In genomic region chr10:62885969-62886798, GRCm38 (mm10) we compare ENCODE assay signal across 8 mouse cellular contexts. TPM values are rescaled to one million over a fixed set of nuclear protein-coding genes. Genes with fewer than 3 reads are reported as not detected.
DNase-seq lines count a peak whose midpoint lies in the region; ATAC-seq and TF ChIP-seq lines count a peak whose summit lies in the region.

No protein-coding gene starts in this region.

- no peaks in the 10 kb centered on the region for H3K79me2 ChIP-seq in macrophage (ENCODE audit: inconsistent target)

- peak in 1 of 2 experiments; percentile 6 for DNase-seq in cerebellum, adult 2 months
- DNase-seq in cerebellum, adult 9-10 months = no peak
- DNase-seq in ES-CJ7 (ENCODE audit: low read depth, low spot score) = peak; percentile 80
- DNase-seq in stomach, postnatal 0 days (ENCODE audit: low spot score) = peak; percentile 31
- DNase-seq in frontal cortex, postnatal 36 days (ENCODE audit: low spot score in 2 of 2) = no peak

- WGBS in cerebellum, adult 2 months = 1% methylated on average over 38 of the region's 38 CpGs
- WGBS in macrophage (ENCODE audit: missing documents) = under 1% methylated on average over 38 of the region's 38 CpGs
- WGBS in stomach, postnatal 0 days = under 1% methylated on average over 38 of the region's 38 CpGs

- peak overlapping the region; percentile 95 for H3K4me2 ChIP-seq in stomach, postnatal 0 days (replicated peaks; ENCODE audit: low read depth)

- ATAC-seq in inflammation-experienced regulatory T-cells, adult 6 months = peak; percentile 19
- ATAC-seq in stomach, postnatal 0 days (ENCODE audit: low FRiP score, low TSS enrichment) = peak; percentile 18; the same call in 1 of the 2 replicates

- H3K4me1 ChIP-seq in cerebellum, adult 2 months (ENCODE audit: control insufficient read depth, insufficient read depth, low read length) = no peaks in the 10 kb centered on the region
- H3K4me1 ChIP-seq in embryonic fibroblast, embryonic 13.5 days (ENCODE audit: control insufficient read depth, insufficient read depth, low read length) = no peaks in the 10 kb centered on the region
- no peaks in the 10 kb centered on the region; the same call in 1 of the 2 replicates for H3K4me1 ChIP-seq in stomach, postnatal 0 days (replicated peaks; ENCODE audit: control insufficient read depth, insufficient read depth)

- H3K4me3 ChIP-seq in cerebellum, adult 2 months (replicated peaks; ENCODE audit: insufficient read depth, low read depth, low read length) = peak overlapping the region; percentile 68
- peak overlapping the region; percentile 47 for H3K4me3 ChIP-seq in embryonic fibroblast, embryonic 13.5 days (ENCODE audit: insufficient read depth, low read length)
- H3K4me3 ChIP-seq in macrophage (ENCODE audit: inconsistent target) = peak overlapping the region; percentile 20
- H3K4me3 ChIP-seq in stomach, postnatal 0 days (ENCODE audit: low read depth, low read length) = peak overlapping the region; percentile 55

- H3K27me3 ChIP-seq in cerebellum, adult 2 months (ENCODE audit: control insufficient read depth, insufficient read depth, low read length) = no peaks in the 10 kb centered on the region
- H3K27me3 ChIP-seq in stomach, postnatal 0 days (ENCODE audit: control insufficient read depth, insufficient read depth, low read length) = no peaks in the 10 kb centered on the region

- no peaks in the 10 kb centered on the region for H3K36me3 ChIP-seq in macrophage (ENCODE audit: inconsistent target)
- no peaks in the 10 kb centered on the region for H3K36me3 ChIP-seq in stomach, postnatal 0 days (ENCODE audit: control insufficient read depth, insufficient read depth, low read length)

- no peak for TF ChIP-seq EP300 in stomach, postnatal 0 days (optimal IDR thresholded peaks at IDR 0.05)

- H3K27ac ChIP-seq in cerebellum, adult 2 months (ENCODE audit: insufficient read depth, low read length) = no peak overlapping the region
- no peak overlapping the region for H3K27ac ChIP-seq in embryonic fibroblast, embryonic 13.5 days (ENCODE audit: insufficient read depth, low read length)
- no peak overlapping the region for H3K27ac ChIP-seq in macrophage
- no peak overlapping the region for H3K27ac ChIP-seq in stomach, postnatal 0 days (replicated peaks)

- H3K9ac ChIP-seq in stomach, postnatal 0 days (ENCODE audit: low read length) = peak overlapping the region; percentile 61

- no peaks in the 10 kb centered on the region for H3K9me3 ChIP-seq in stomach, postnatal 0 days (ENCODE audit: control insufficient read depth, low read length)

- no peak for TF ChIP-seq CTCF in cerebellum, adult 2 months (IDR thresholded peaks at IDR 0.05; ENCODE audit: borderline replicate concordance, insufficient read depth, low read depth, low read length)
- TF ChIP-seq CTCF in embryonic fibroblast, embryonic 13.5 days (IDR thresholded peaks at IDR 0.05; ENCODE audit: borderline replicate concordance, insufficient read depth, low read length) = no peak
- no peak for TF ChIP-seq CTCF in stomach, postnatal 0 days (IDR thresholded peaks at IDR 0.05; ENCODE audit: low read depth)

- TF ChIP-seq POLR2A in cerebellum, adult 2 months (IDR thresholded peaks at IDR 0.05; ENCODE audit: borderline replicate concordance, insufficient read depth, low read length) = no peak
- TF ChIP-seq POLR2A in embryonic fibroblast, embryonic 13.5 days (IDR thresholded peaks at IDR 0.05; ENCODE audit: low read depth, low read length) = no peak

RNA-seq across cellular contexts. Expression of gene Tet1, which starts 22.6 kb away (rescaled TPM):
- 6.5 and 7.4 TPM in 2 replicates for polyA plus RNA-seq in cerebellum, adult 2 months (2012; rRNA removed)
- 2.4 and 8.8 TPM in 2 replicates for polyA plus RNA-seq in embryonic fibroblast, embryonic 13.5 days (2011; ENCODE audit: insufficient read length, low read depth, missing spikeins)
- polyA plus RNA-seq in inflammation-experienced regulatory T-cells, adult 6 months (2017; shearing (Covaris generic)) = 1 to 10 TPM; 2.6 to 9.0 (median 8.5) TPM
- total RNA-seq in macrophage (2018; cell fraction: chromatin; rRNA removed) = 1 to 10 TPM in 9 of 26 experiments, under 1 TPM in 12, not detected in 5; 0.04 to 2.3 (median 0.88) TPM
- under 1 TPM; 0.03 to 0.73 (median 0.21) TPM for total RNA-seq in macrophage (2018; cell fraction: cytosol; rRNA removed)
- total RNA-seq in macrophage (2018; cell fraction: nucleus; rRNA removed) = 1 to 10 TPM in 5 of 26 experiments, under 1 TPM in 19, not detected in 2; 0.06 to 1.9 (median 0.39) TPM
- polyA plus RNA-seq in macrophage (2018) = 0.04 to 0.12 TPM (median 0.04 TPM) in 3 replicates
- polyA plus RNA-seq in stomach, postnatal 0 days (2015; fragmentation: Nextera tagmentation; extraction: Ambion mirVana) = 6.4 TPM in 2 replicates

RNA-seq across cellular contexts. Expression of gene Slc25a16, which starts 34.2 kb away (rescaled TPM):
- polyA plus RNA-seq in cerebellum, adult 2 months (2012; rRNA removed) = 27.0 and 28.4 TPM in 2 replicates
- polyA plus RNA-seq in embryonic fibroblast, embryonic 13.5 days (2011; ENCODE audit: insufficient read length, low read depth, missing spikeins) = 16.6 and 18.6 TPM in 2 replicates
- polyA plus RNA-seq in inflammation-experienced regulatory T-cells, adult 6 months (2017; shearing (Covaris generic)) = 1 to 10 TPM; 2.9 to 5.1 (median 3.1) TPM
- total RNA-seq in macrophage (2018; cell fraction: chromatin; rRNA removed) = 10 to 100 TPM in 9 of 26 experiments, 1 to 10 TPM in 17; 1.2 to 23.0 (median 6.8) TPM
- 10 to 100 TPM in 24 of 26 experiments, 1 to 10 TPM in 2; 8.5 to 19.0 (median 14.5) TPM for total RNA-seq in macrophage (2018; cell fraction: cytosol; rRNA removed)
- 10 to 100 TPM in 9 of 26 experiments, 1 to 10 TPM in 17; 3.0 to 18.9 (median 8.2) TPM for total RNA-seq in macrophage (2018; cell fraction: nucleus; rRNA removed)
- polyA plus RNA-seq in macrophage (2018) = 10.9 to 14.1 TPM (median 13.0 TPM) in 3 replicates
- polyA plus RNA-seq in stomach, postnatal 0 days (2015; fragmentation: Nextera tagmentation; extraction: Ambion mirVana) = 14.7 and 16.5 TPM in 2 replicates

Comparison
In these comparisons a context has a peak if more than half of its experiments do, and no peak if none do; other contexts are left out.
1. DNase-seq: peak in ES-CJ7 (single experiment) and stomach, postnatal 0 days (single experiment); none in cerebellum, adult 9-10 months (single experiment) and frontal cortex, postnatal 36 days (0 of 2).
2. Peak in every context shown above with its lines, with median percentiles within 50 percentile points of each other: H3K4me3 ChIP-seq.